Mouse (Mus musculus) midbrain, embryonic 15.5 days (tissue): ENCODE measurements around the gene Tpte. TPM values are rescaled to one million over a fixed set of nuclear protein-coding genes. Genes with fewer than 3 reads are reported as not detected.

Experiments used
- ATAC-seq: fragments of 200-750 bp; cut with Nextera tagmentation; replicated peaks from 2 replicates; pipeline ENCODE4 v1.8.0; 2017; ENCODE audit warnings: moderate TSS enrichment
- H3K27ac ChIP-seq: fragments of 300-500 bp; sonication (generic); 2 replicates; pipeline ENCODE4 v1.5.1; 2015; ENCODE audit warnings: mild to moderate bottlenecking, inconsistent platforms
- H3K27me3 ChIP-seq: fragments of 300-500 bp; sonication (generic); replicated peaks from 2 replicates; pipeline ENCODE4 v1.6.1; 2015; ENCODE audit warnings: inconsistent platforms
- H3K36me3 ChIP-seq: fragments of 300-500 bp; sonication (generic); replicated peaks from 2 replicates; pipeline ENCODE4 v1.6.1; 2015; ENCODE audit warnings: inconsistent platforms
- H3K4me1 ChIP-seq: fragments of 300-500 bp; sonication (generic); 2 replicates; pipeline ENCODE4 v1.6.1; 2015; ENCODE audit warnings: inconsistent platforms
- H3K4me2 ChIP-seq: fragments of 300-500 bp; sonication (generic); 2 replicates; pipeline ENCODE4 v1.6.1; 2015; ENCODE audit warnings: inconsistent platforms, mild to moderate bottlenecking, moderate library complexity
- H3K4me3 ChIP-seq: fragments of 300-500 bp; sonication (generic); 2 replicates; pipeline ENCODE4 v1.5.1; 2015; ENCODE audit warnings: mild to moderate bottlenecking, inconsistent platforms
- H3K9ac ChIP-seq: fragments of 300-500 bp; sonication (generic); 2 replicates; pipeline ENCODE4 v1.6.1; 2015; ENCODE audit warnings: mild to moderate bottlenecking, inconsistent platforms
- H3K9me3 ChIP-seq: fragments of 300-500 bp; sonication (generic); 2 replicates; pipeline ENCODE4 v1.6.1; 2016; ENCODE audit warnings: inconsistent platforms
- WGBS: fragments of 180-500 bp; shearing (Covaris S2); methylation state at CpG from one replicate; pipeline ENCODE4 v1.1.7; 2015; ENCODE audit warnings: mixed read lengths; 5-methylcytosine and 5-hydroxymethylcytosine counted together
- polyA plus RNA-seq: library from polyadenylated mRNA; unstranded; fragments of >200 nt; fragmentation: Nextera tagmentation; extraction: Ambion mirVana; gene quantifications from 2 replicates; pipeline ENCODE4 v1.2.1, GENCODE M21; 2015

Tpte gene
- polyA plus RNA-seq, 1 experiment from 2014 or later, result not detected

- H3K4me1 ChIP-seq, result peaks cover 19% of the 10 kb centered on the region
- H3K27me3 ChIP-seq, result no peaks in the 10 kb centered on the region
- H3K27ac ChIP-seq, result peak overlapping the region; percentile 78
- peak overlapping the region; percentile 77 for H3K9ac ChIP-seq
- H3K36me3 ChIP-seq, result 0 out of 2 replicates have a peak, but pooled peaks cover 3% of the 10 kb centered on the region
- WGBS, result 17% methylated on average over 16 of the region's 16 CpGs
- H3K9me3 ChIP-seq, result no peaks in the 10 kb centered on the region
- H3K4me3 ChIP-seq, result peak overlapping the region; percentile 80
- peak; percentile 38 for ATAC-seq
- H3K4me2 ChIP-seq, result peak overlapping the region; percentile 70
Observed at GRCm38 (mm10) chr8:22410688-22411281, 127.5 kb downstream of the Tpte start.

DNA sequence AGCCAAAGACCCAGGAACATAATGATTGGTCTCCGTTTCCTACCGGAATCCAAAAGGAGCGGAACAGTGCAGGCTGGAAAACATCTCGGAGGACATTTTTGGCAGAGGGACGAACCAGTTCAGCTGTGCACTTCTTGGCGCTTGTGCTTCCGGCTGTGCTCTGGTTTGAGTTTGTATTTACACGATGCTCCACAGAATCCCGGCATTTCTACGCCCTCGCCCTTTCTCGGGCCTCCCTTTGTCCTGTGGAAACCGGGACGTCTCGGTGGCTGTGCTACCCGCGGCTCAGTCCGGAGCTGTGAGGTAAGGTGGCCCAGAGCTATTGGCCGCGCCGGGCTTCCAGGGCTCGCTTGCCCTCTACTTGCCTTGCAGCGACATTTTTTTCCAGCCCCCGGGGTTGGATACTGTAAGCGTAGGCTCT is 128.1 kb downstream of the Tpte start, which contains the start of gene Mrps31:
Gene Mrps31, plus strand, starts transcription at position 80 of the 421 bp plus-strand sequence.
- H3K9ac ChIP-seq, result peak within 1 kb of the TSS; percentile 77
- peak within 1 kb of the TSS; percentile 80 for H3K4me3 ChIP-seq
- H3K4me1 ChIP-seq, result peaks cover 19% of the 10 kb centered on the region
- H3K36me3 ChIP-seq, result 0 out of 2 replicates have a peak, but pooled peaks cover 9% of the 10 kb centered on the region
- peak within 1 kb of the TSS; percentile 78 for H3K27ac ChIP-seq
- no peaks in the 10 kb centered on the region for H3K9me3 ChIP-seq
- peak within 1 kb of the TSS; percentile 70 for H3K4me2 ChIP-seq
- H3K27me3 ChIP-seq, result no peaks in the 10 kb centered on the region
- 0% methylated on average over 25 of the region's 25 CpGs for WGBS
- ATAC-seq, result peak; percentile 97

DNA sequence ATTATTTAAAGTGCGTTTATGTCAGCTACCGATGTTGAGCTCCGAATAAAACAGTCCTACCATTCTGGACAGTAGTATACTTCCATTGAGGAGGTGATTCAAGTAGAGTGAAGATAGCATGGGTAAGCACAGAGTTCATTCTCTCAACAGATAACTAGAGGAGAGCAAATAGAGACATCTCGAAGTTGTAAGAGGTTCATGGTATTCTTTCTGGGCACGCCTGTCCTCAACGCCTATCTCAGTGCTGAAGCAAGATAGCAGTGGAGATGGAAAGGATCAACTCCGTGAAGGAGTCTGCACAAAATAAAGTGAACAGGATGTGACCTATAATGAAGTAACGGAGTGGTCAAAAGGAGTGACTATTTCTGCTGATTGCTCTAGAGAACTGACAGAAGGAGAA is 128.7 kb downstream of the Tpte start:
- peak overlapping the region; percentile 80 for H3K4me3 ChIP-seq
- H3K27ac ChIP-seq, result no peak overlapping the region
- H3K36me3 ChIP-seq, result 0 out of 2 replicates have a peak, but pooled peaks cover 13% of the 10 kb centered on the region
- no peaks in the 10 kb centered on the region for H3K27me3 ChIP-seq
- peak overlapping the region; percentile 70 for H3K4me2 ChIP-seq
- ATAC-seq, result no peak
- H3K9me3 ChIP-seq, result no peaks in the 10 kb centered on the region
- peak overlapping the region; percentile 77 for H3K9ac ChIP-seq
- H3K4me1 ChIP-seq, result peaks cover 19% of the 10 kb centered on the region
- 24% methylated on average over 8 of the region's 8 CpGs for WGBS

Other genes starting within 250 kb of the Tpte start
- gene Atp7b, start 223.1 kb upstream of the Tpte start, polyA plus RNA-seq, result 1.5 and 1.6 TPM in 2 replicates
- 37.8 and 43.2 TPM in 2 replicates for gene Alg11, start 222.7 kb upstream of the Tpte start, polyA plus RNA-seq
- 1.1 and 1.3 TPM in 2 replicates for gene Nek5, start 158.4 kb upstream of the Tpte start, polyA plus RNA-seq
- 6.9 and 7.6 TPM in 2 replicates for gene Nek3, start 117.0 kb upstream of the Tpte start, polyA plus RNA-seq
- 8.3 and 9.4 TPM in 2 replicates for gene Ckap2, start 97.6 kb upstream of the Tpte start, polyA plus RNA-seq
- 40.7 and 42.3 TPM in 2 replicates for gene Vps36, start 90.6 kb upstream of the Tpte start, polyA plus RNA-seq
- gene Thsd1, start 56.1 kb upstream of the Tpte start, polyA plus RNA-seq, result 7.6 and 8.5 TPM in 2 replicates
- gene Slc25a15, start 115.2 kb downstream of the Tpte start, polyA plus RNA-seq, result 7.1 and 7.3 TPM in 2 replicates
- 31.6 TPM in 2 replicates for gene Mrps31, start 127.9 kb downstream of the Tpte start, polyA plus RNA-seq